Mouse (Mus musculus) liver, embryonic 13.5 days (tissue): Measurements from ENCODE around the gene Camta1. TPM values are rescaled to one million over a fixed set of nuclear protein-coding genes. Genes with fewer than 3 reads are reported as not detected.

ENCODE experiments used
- ATAC-seq: fragments of 200-750 bp; cut with Nextera tagmentation; 2 replicates; pipeline ENCODE4 v1.8.0; 2017; ENCODE audit warnings: low read depth, mild to moderate bottlenecking, moderate number of reproducible peaks, moderate library complexity
- DNase-seq: peaks from one replicate; pipeline ENCODE4 v3.0.0; 2022
- H3K27ac ChIP-seq: fragments of 300-500 bp; sonication (generic); 2 replicates; pipeline ENCODE4 v1.5.1; 2015; ENCODE audit warnings: moderate library complexity, mild to moderate bottlenecking, inconsistent platforms
- H3K27me3 ChIP-seq: fragments of 300-500 bp; sonication (generic); 2 replicates; pipeline ENCODE4 v1.6.1; 2015; ENCODE audit warnings: mild to moderate bottlenecking, inconsistent platforms
- H3K36me3 ChIP-seq: fragments of 300-500 bp; sonication (generic); 2 replicates; pipeline ENCODE4 v1.6.1; 2015; ENCODE audit warnings: mild to moderate bottlenecking, inconsistent platforms
- H3K4me1 ChIP-seq: fragments of 300-500 bp; sonication (generic); replicated peaks from 2 replicates; pipeline ENCODE4 v1.6.1; 2015; ENCODE audit warnings: inconsistent platforms
- H3K4me2 ChIP-seq: fragments of 300-500 bp; sonication (generic); 2 replicates; pipeline ENCODE4 v1.6.1; 2015; ENCODE audit warnings: inconsistent platforms, mild to moderate bottlenecking, moderate library complexity
- H3K4me3 ChIP-seq: fragments of 300-500 bp; sonication (generic); replicated peaks from 2 replicates; pipeline ENCODE4 v1.5.1; 2015; ENCODE audit warnings: mild to moderate bottlenecking, inconsistent platforms
- H3K9ac ChIP-seq: fragments of 300-500 bp; sonication (generic); 2 replicates; pipeline ENCODE4 v1.6.1; 2015; ENCODE audit warnings: mild to moderate bottlenecking, inconsistent platforms
- H3K9me3 ChIP-seq: fragments of 300-500 bp; sonication (generic); replicated peaks from 2 replicates; pipeline ENCODE4 v1.6.1; 2016; ENCODE audit warnings: inconsistent platforms
- WGBS: fragments of 180-500 bp; shearing (Covaris S2); methylation state at CpG from one replicate; pipeline ENCODE4 v1.1.7; 2015; ENCODE audit not compliant: insufficient replicate concordance; 5-methylcytosine and 5-hydroxymethylcytosine counted together
- polyA plus RNA-seq: library from polyadenylated mRNA; unstranded; fragments of >200 nt; fragmentation: Nextera tagmentation; extraction: Ambion mirVana; gene quantifications from 2 replicates; pipeline ENCODE4 v1.2.1, GENCODE M21; 2015

Gene Camta1
- polyA plus RNA-seq, 1 experiment from 2014 or later, result 43.6 TPM

- no peaks in the 10 kb centered on the region for H3K9me3 ChIP-seq
- no peak overlapping the region for H3K4me3 ChIP-seq
- no peaks in the 10 kb centered on the region for H3K27me3 ChIP-seq
- DNase-seq (no peak), ATAC-seq (no peak)
- WGBS, result 84% methylated on average over 12 of the region's 12 CpGs
- H3K9ac ChIP-seq, result no peak overlapping the region
- no peaks in the 10 kb centered on the region for H3K4me1 ChIP-seq
- no peak overlapping the region for H3K27ac ChIP-seq
- H3K36me3 ChIP-seq, result 0 out of 2 replicates have a peak, but pooled peaks cover 4% of the 10 kb centered on the region
- no peak overlapping the region for H3K4me2 ChIP-seq
These were observed 81.7 kb downstream of the Camta1 start for GRCm38 (mm10) chr4:151779962-151780459.

GRCm38 (mm10) chr4:151778511-151778910, 83.2 kb downstream of the Camta1 start:
- 0 out of 2 replicates have a peak, but pooled peaks cover 4% of the 10 kb centered on the region for H3K36me3 ChIP-seq
- no peak overlapping the region for H3K4me3 ChIP-seq
- H3K27ac ChIP-seq, result no peak overlapping the region
- H3K4me2 ChIP-seq, result no peak overlapping the region
- no peak for ATAC-seq
- no peak for DNase-seq
- WGBS, result 76% methylated on average over 4 of the region's 4 CpGs
- H3K9ac ChIP-seq, result no peak overlapping the region
- H3K4me1 ChIP-seq, result no peaks in the 10 kb centered on the region
- no peaks in the 10 kb centered on the region for H3K27me3 ChIP-seq
- H3K9me3 ChIP-seq, result no peaks in the 10 kb centered on the region

GRCm38 (mm10) chr4:151777451-151777850, 84.2 kb downstream of the Camta1 start:
- DNase-seq (no peak), ATAC-seq (no peak)
- WGBS, result 81% methylated on average over 6 of the region's 6 CpGs
- no peak overlapping the region for H3K4me2 ChIP-seq
- 0 out of 2 replicates have a peak, but pooled peaks cover 4% of the 10 kb centered on the region for H3K36me3 ChIP-seq
- H3K9ac ChIP-seq, result no peak overlapping the region
- H3K27ac ChIP-seq, result no peak overlapping the region
- no peaks in the 10 kb centered on the region for H3K27me3 ChIP-seq
- no peaks in the 10 kb centered on the region for H3K9me3 ChIP-seq
- H3K4me3 ChIP-seq, result no peak overlapping the region
- H3K4me1 ChIP-seq, result peaks cover 5% of the 10 kb centered on the region; the same call in 1 of the 2 replicates

- H3K4me1 ChIP-seq, result peaks cover 5% of the 10 kb centered on the region; the same call in 1 of the 2 replicates
- no peak for DNase-seq
- WGBS, result 83% methylated on average over 7 of the region's 7 CpGs
- no peak overlapping the region for H3K4me3 ChIP-seq
- no peak overlapping the region for H3K9ac ChIP-seq
- no peaks in the 10 kb centered on the region for H3K9me3 ChIP-seq
- no peak for ATAC-seq
- no peaks in the 10 kb centered on the region for H3K36me3 ChIP-seq
- no peaks in the 10 kb centered on the region for H3K27me3 ChIP-seq
- H3K4me2 ChIP-seq, result no peak overlapping the region
- H3K27ac ChIP-seq, result no peak overlapping the region
These were observed 86.2 kb downstream of the Camta1 start for GRCm38 (mm10) chr4:151775441-151775840.

- Histone ChIP-seq H3K4me3 (no peak overlapping the region), H3K4me1 (peaks cover 5% of the 10 kb centered on the region; the same call in 1 of the 2 replicates), H3K27ac (no peak overlapping the region), H3K27me3 (no peaks in the 10 kb centered on the region), H3K9me3 (no peaks in the 10 kb centered on the region), H3K36me3 (no peaks in the 10 kb centered on the region), H3K9ac (no peak overlapping the region), H3K4me2 (no peak overlapping the region)
- DNase-seq (no peak), ATAC-seq (peak; percentile 57)
- WGBS, result 79% methylated on average over 3 of the region's 3 CpGs
These were observed 88.0 kb downstream of the Camta1 start for GRCm38 (mm10) chr4:151773651-151774050.

- DNase-seq (no peak), ATAC-seq (peak; percentile 54)
- Histone ChIP-seq H3K36me3 (no peaks in the 10 kb centered on the region), H3K9ac (no peak overlapping the region), H3K27me3 (no peaks in the 10 kb centered on the region), H3K4me3 (no peak overlapping the region), H3K4me2 (no peak overlapping the region), H3K27ac (peak overlapping the region; percentile 35; the same call in 1 of the 2 replicates), H3K9me3 (no peaks in the 10 kb centered on the region), H3K4me1 (peaks cover 5% of the 10 kb centered on the region; the same call in 1 of the 2 replicates)
- 67% methylated on average over 5 of the region's 5 CpGs for WGBS
These were observed 88.7 kb downstream of the Camta1 start for GRCm38 (mm10) chr4:151773007-151773406.

- WGBS, result 69% methylated on average over 5 of the region's 5 CpGs
- Histone ChIP-seq H3K36me3 (no peaks in the 10 kb centered on the region), H3K4me2 (no peak overlapping the region), H3K9me3 (no peaks in the 10 kb centered on the region), H3K27me3 (no peaks in the 10 kb centered on the region), H3K4me1 (peaks cover 5% of the 10 kb centered on the region; the same call in 1 of the 2 replicates), H3K4me3 (no peak overlapping the region), H3K27ac (no peak overlapping the region), H3K9ac (no peak overlapping the region)
- ATAC-seq (no peak), DNase-seq (no peak)
These were observed 91.0 kb downstream of the Camta1 start for GRCm38 (mm10) chr4:151770697-151771096.

GRCm38 (mm10) chr4:151767786-151768185, 93.9 kb downstream of the Camta1 start:
- H3K4me2 ChIP-seq, result no peak overlapping the region
- ATAC-seq, result no peak
- H3K9ac ChIP-seq, result no peak overlapping the region
- no peak for DNase-seq
- H3K9me3 ChIP-seq, result no peaks in the 10 kb centered on the region
- no peak overlapping the region for H3K27ac ChIP-seq
- no peaks in the 10 kb centered on the region for H3K27me3 ChIP-seq
- H3K36me3 ChIP-seq, result no peaks in the 10 kb centered on the region
- H3K4me1 ChIP-seq, result no peaks in the 10 kb centered on the region
- WGBS, result 76% methylated on average over 4 of the region's 4 CpGs
- no peak overlapping the region for H3K4me3 ChIP-seq

- WGBS, result 81% methylated on average over 8 of the region's 8 CpGs
- no peaks in the 10 kb centered on the region for H3K4me1 ChIP-seq
- H3K4me2 ChIP-seq, result no peak overlapping the region
- no peak for DNase-seq
- H3K27ac ChIP-seq, result no peak overlapping the region
- no peaks in the 10 kb centered on the region for H3K9me3 ChIP-seq
- no peak overlapping the region for H3K9ac ChIP-seq
- ATAC-seq, result no peak
- H3K27me3 ChIP-seq, result no peaks in the 10 kb centered on the region
- no peak overlapping the region for H3K4me3 ChIP-seq
- no peaks in the 10 kb centered on the region for H3K36me3 ChIP-seq
These were observed 94.3 kb downstream of the Camta1 start for GRCm38 (mm10) chr4:151767361-151767760.

GRCm38 (mm10) chr4:151765376-151765775, 96.3 kb downstream of the Camta1 start:
- no peaks in the 10 kb centered on the region for H3K36me3 ChIP-seq
- H3K4me1 ChIP-seq, result no peaks in the 10 kb centered on the region
- no peak for ATAC-seq
- H3K9ac ChIP-seq, result no peak overlapping the region
- DNase-seq, result no peak
- H3K27ac ChIP-seq, result no peak overlapping the region
- 53% methylated on average over 4 of the region's 4 CpGs for WGBS
- H3K9me3 ChIP-seq, result no peaks in the 10 kb centered on the region
- no peaks in the 10 kb centered on the region for H3K27me3 ChIP-seq
- H3K4me2 ChIP-seq, result no peak overlapping the region
- H3K4me3 ChIP-seq, result no peak overlapping the region

- H3K27ac ChIP-seq, result no peak overlapping the region
- no peaks in the 10 kb centered on the region for H3K27me3 ChIP-seq
- H3K9me3 ChIP-seq, result no peaks in the 10 kb centered on the region
- no peaks in the 10 kb centered on the region for H3K4me1 ChIP-seq
- 43% methylated on average over 6 of the region's 6 CpGs for whole genome bisulfite sequencing
- DNase-seq (peak; percentile 11), ATAC-seq (0 out of 2 replicates have a peak, but pooled peaks have one; percentile 43)
- no peak overlapping the region for H3K4me2 ChIP-seq
- H3K9ac ChIP-seq, result no peak overlapping the region
- no peaks in the 10 kb centered on the region for H3K36me3 ChIP-seq
- no peak overlapping the region for H3K4me3 ChIP-seq
These were observed 97.7 kb downstream of the Camta1 start for GRCm38 (mm10) chr4:151763928-151764327.

- H3K9me3 ChIP-seq, result no peaks in the 10 kb centered on the region
- DNase-seq, result no peak
- H3K4me2 ChIP-seq, result no peak overlapping the region
- no peaks in the 10 kb centered on the region for H3K4me1 ChIP-seq
- H3K4me3 ChIP-seq, result no peak overlapping the region
- no peak overlapping the region for H3K9ac ChIP-seq
- no peak overlapping the region for H3K27ac ChIP-seq
- WGBS, result 57% methylated on average over 2 of the region's 2 CpGs
- no peaks in the 10 kb centered on the region for H3K27me3 ChIP-seq
- no peaks in the 10 kb centered on the region for H3K36me3 ChIP-seq
- no peak for ATAC-seq
These were observed 102.6 kb downstream of the Camta1 start for GRCm38 (mm10) chr4:151759095-151759494.
